Comparison of ENCODE assay signal across 14 mouse cellular contexts in the genomic region with DNA sequence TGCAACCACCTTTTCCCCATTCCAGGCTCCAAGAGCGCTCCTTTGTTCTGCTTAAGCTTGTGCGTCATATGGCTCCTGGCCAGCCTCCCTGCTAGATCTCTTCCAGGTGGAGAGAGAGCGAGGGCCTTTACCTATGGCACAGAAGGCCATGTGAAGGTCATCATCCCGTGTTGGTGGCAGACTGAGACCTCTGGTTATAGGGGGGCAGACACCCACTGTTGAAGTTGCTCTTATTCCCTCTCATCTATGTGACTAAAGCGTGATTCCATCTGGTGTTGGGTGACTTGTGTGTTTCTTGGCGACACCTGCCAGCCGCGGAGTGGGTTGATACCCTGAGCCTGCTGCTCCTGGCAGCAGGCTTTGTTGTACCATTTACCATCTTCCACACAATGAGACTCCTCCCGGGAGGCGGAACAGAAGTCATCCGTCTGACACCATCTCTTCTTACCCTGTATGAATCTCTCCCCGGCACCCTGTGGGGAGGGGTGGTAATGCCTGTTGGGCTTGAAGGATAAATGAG. TPM values are rescaled to one million over a fixed set of nuclear protein-coding genes. Genes with fewer than 3 reads are reported as not detected.
DNase-seq lines count a peak whose midpoint lies in the region; ATAC-seq lines count a peak whose summit lies in the region.
"Had no signal": no experiment of that assay in that cellular context is flagged by ENCODE, and none has a peak within 500 bp of the region (broad histone marks: within the 10 kb centered on the region; RNA-seq: fewer than 3 reads in every experiment).

No protein-coding gene starts in this region.

- peak; percentile 27 for DNase-seq in retina, postnatal 1 day
- no peak for DNase-seq in retina, embryonic 14.5 days (ENCODE audit: low spot score)
- peak; percentile 38 to 41 for DNase-seq in frontal cortex, postnatal 14 days (ENCODE audit: low spot score in 2 of 2)
- DNase-seq in left cerebral cortex, adult 9 months (ENCODE audit: low spot score in 2 of 2), result peak; percentile 63 to 69
- no peak for DNase-seq in urinary bladder, postnatal 4 days (ENCODE audit: low spot score in 2 of 2)
- DNase-seq: adrenal gland, postnatal 36 days; kidney, adult 8-10 months had no signal

- H3K27ac ChIP-seq in kidney, embryonic 15.5 days, result no peak overlapping the region
- H3K27ac ChIP-seq in kidney, embryonic 14.5 days (ENCODE audit: low read depth, low read length), result no peak overlapping the region
- H3K27ac ChIP-seq: embryonic facial prominence, embryonic 15.5 days; heart, embryonic 13.5 days; liver, embryonic 14.5 days had no signal

- H3K4me1 ChIP-seq in kidney, embryonic 15.5 days, result peaks cover 7% of the 10 kb centered on the region
- no peaks in the 10 kb centered on the region for H3K4me1 ChIP-seq in kidney, embryonic 14.5 days (ENCODE audit: control insufficient read depth, insufficient read depth, low read length)
- H3K4me1 ChIP-seq: embryonic facial prominence, embryonic 15.5 days had no signal

- H3K4me2 ChIP-seq in kidney, embryonic 15.5 days, result no peak overlapping the region
- H3K4me2 ChIP-seq in kidney, embryonic 14.5 days (replicated peaks; ENCODE audit: low read depth, low read length), result no peak overlapping the region
- H3K4me2 ChIP-seq: embryonic facial prominence, embryonic 15.5 days; heart, embryonic 13.5 days had no signal

- H3K9me3 ChIP-seq in kidney, embryonic 15.5 days (replicated peaks), result no peaks in the 10 kb centered on the region
- H3K9me3 ChIP-seq in kidney, embryonic 14.5 days (ENCODE audit: control insufficient read depth, low read length), result no peaks in the 10 kb centered on the region
- H3K9me3 ChIP-seq: embryonic facial prominence, embryonic 15.5 days; G1E; heart, embryonic 13.5 days had no signal

- WGBS in kidney, embryonic 15.5 days, result 73% methylated on average over 12 of the region's 12 CpGs
- WGBS in kidney, embryonic 14.5 days, result 71% methylated on average over 12 of the region's 12 CpGs

- no peak overlapping the region for H3K9ac ChIP-seq in kidney, embryonic 15.5 days
- no peak overlapping the region for H3K9ac ChIP-seq in kidney, embryonic 14.5 days (ENCODE audit: low read depth, low read length)
- H3K9ac ChIP-seq: embryonic facial prominence, embryonic 15.5 days; heart, embryonic 13.5 days; liver, embryonic 14.5 days had no signal

- 0 out of 2 replicates have a peak, but pooled peaks cover 2% of the 10 kb centered on the region for H3K27me3 ChIP-seq in kidney, embryonic 15.5 days
- no peaks in the 10 kb centered on the region for H3K27me3 ChIP-seq in kidney, embryonic 14.5 days (ENCODE audit: control insufficient read depth, insufficient read depth, low read length)
- H3K27me3 ChIP-seq: embryonic facial prominence, embryonic 15.5 days had no signal

- no peaks in the 10 kb centered on the region for H3K36me3 ChIP-seq in kidney, embryonic 15.5 days
- H3K36me3 ChIP-seq in kidney, embryonic 14.5 days (ENCODE audit: control insufficient read depth, insufficient read depth, low read length), result no peaks in the 10 kb centered on the region
- H3K36me3 ChIP-seq: embryonic facial prominence, embryonic 15.5 days; G1E; heart, embryonic 13.5 days had no signal

- ATAC-seq in kidney, embryonic 15.5 days (replicated peaks; ENCODE audit: low FRiP score), result no peak
- ATAC-seq in kidney, embryonic 14.5 days (ENCODE audit: low FRiP score, low TSS enrichment), result no peak

- no peak overlapping the region for H3K4me3 ChIP-seq in kidney, embryonic 15.5 days (replicated peaks)
- H3K4me3 ChIP-seq in kidney, embryonic 14.5 days (ENCODE audit: low read length), result no peak overlapping the region
- H3K4me3 ChIP-seq: embryonic facial prominence, embryonic 15.5 days; heart, embryonic 13.5 days had no signal

RNA-seq across cellular contexts. Expression of a gene that starts 3.7 kb away (rescaled TPM):
- not detected in 2 replicates for polyA plus RNA-seq in kidney, embryonic 15.5 days (2015; fragmentation: Nextera tagmentation; extraction: Ambion mirVana)
- polyA plus RNA-seq in kidney, embryonic 14.5 days (2014; fragmentation: Nextera tagmentation; extraction: Ambion mirVana), result not detected in 2 replicates
- polyA plus RNA-seq: embryonic facial prominence, embryonic 15.5 days; G1E; heart, embryonic 13.5 days; liver, embryonic 14.5 days; neural tube, embryonic 14.5 days had no signal

Comparison
In these comparisons a context has a peak if more than half of its experiments do, and no peak if none do; other contexts are left out.
1. DNase-seq: peak in retina, postnatal 1 day (single experiment), frontal cortex, postnatal 14 days (2 of 2) and left cerebral cortex, adult 9 months (2 of 2); none in retina, embryonic 14.5 days (single experiment) and urinary bladder, postnatal 4 days (0 of 2).